ENCODE assay signal across 21 mouse cellular contexts in genomic region chr16:11793391-11793790, GRCm38 (mm10).
DNase-seq lines count a peak whose midpoint lies in the region; ATAC-seq lines count a peak whose summit lies in the region.
"Had no signal": no experiment of that assay in that cellular context is flagged by ENCODE, and none has a peak within 500 bp of the region (broad histone marks: within the 10 kb centered on the region; RNA-seq: fewer than 3 reads in every experiment).

No protein-coding gene starts in this region.

- no peaks in the 10 kb centered on the region for H3K9me3 ChIP-seq in midbrain, embryonic 11.5 days (ENCODE audit: control insufficient read depth, low read length)
- no peaks in the 10 kb centered on the region for H3K9me3 ChIP-seq in midbrain, embryonic 14.5 days (ENCODE audit: control insufficient read depth, low read length)
- H3K9me3 ChIP-seq in hindbrain, embryonic 16.5 days (ENCODE audit: control insufficient read depth, low read length), result no peaks in the 10 kb centered on the region
- H3K9me3 ChIP-seq: embryonic facial prominence, embryonic 12.5 days; forebrain, embryonic 13.5 days; forebrain, embryonic 15.5 days; G1E had no signal

- no peaks in the 10 kb centered on the region for H3K27me3 ChIP-seq in midbrain, embryonic 11.5 days (ENCODE audit: control insufficient read depth, insufficient read depth, low read length)
- H3K27me3 ChIP-seq in midbrain, embryonic 14.5 days (ENCODE audit: control insufficient read depth, insufficient read depth, low read length), result no peaks in the 10 kb centered on the region
- no peaks in the 10 kb centered on the region for H3K27me3 ChIP-seq in hindbrain, embryonic 16.5 days (replicated peaks; ENCODE audit: control insufficient read depth, insufficient read depth, low read length)
- H3K27me3 ChIP-seq: CH12.LX; embryonic facial prominence, embryonic 12.5 days; forebrain, embryonic 13.5 days; forebrain, embryonic 15.5 days had no signal

- no peak for ATAC-seq in midbrain, embryonic 11.5 days (ENCODE audit: low FRiP score)
- ATAC-seq in midbrain, embryonic 14.5 days (ENCODE audit: low FRiP score, low TSS enrichment), result no peak
- ATAC-seq in hindbrain, embryonic 16.5 days, result no peak
- ATAC-seq: activated CD4-positive, CD25-positive, alpha-beta regulatory T cell, adult 4 months; CD4-positive, CD25-positive, alpha-beta regulatory T cell, adult 4 months; forebrain, embryonic 13.5 days; forebrain, embryonic 15.5 days; forebrain, postnatal 0 days had no signal

- H3K4me3 ChIP-seq in midbrain, embryonic 11.5 days (ENCODE audit: low read depth, low read length), result no peak overlapping the region
- H3K4me3 ChIP-seq in midbrain, embryonic 14.5 days (replicated peaks; ENCODE audit: low read depth, low read length), result no peak overlapping the region
- no peak overlapping the region for H3K4me3 ChIP-seq in hindbrain, embryonic 16.5 days (ENCODE audit: low read length)
- H3K4me3 ChIP-seq: embryonic facial prominence, embryonic 10.5 days; embryonic facial prominence, embryonic 12.5 days; forebrain, embryonic 13.5 days; forebrain, embryonic 15.5 days had no signal

- peak; percentile 54 for DNase-seq in midbrain, embryonic 11.5 days (ENCODE audit: low spot score, missing footprints)
- DNase-seq in midbrain, embryonic 14.5 days, result no peak
- DNase-seq in retina, embryonic 14.5 days (ENCODE audit: low spot score), result peak; percentile 51
- DNase-seq in right cerebral cortex, postnatal 36 days (ENCODE audit: low spot score in 2 of 2), result no peak
- DNase-seq: adrenal gland, adult 8-10 months; adrenal gland, postnatal 14 days; adrenal gland, postnatal 36 days; cerebellum, adult 11-12 months; cerebellum, adult 2 months; cerebellum, adult 9-10 months; cerebellum, postnatal 25 days; forebrain, postnatal 0 days had no signal

- no peak overlapping the region for H3K4me2 ChIP-seq in midbrain, embryonic 11.5 days
- H3K4me2 ChIP-seq in midbrain, embryonic 14.5 days (ENCODE audit: low read length), result no peak overlapping the region
- no peak overlapping the region for H3K4me2 ChIP-seq in hindbrain, embryonic 16.5 days (ENCODE audit: low read length)
- H3K4me2 ChIP-seq: embryonic facial prominence, embryonic 12.5 days; forebrain, embryonic 13.5 days; forebrain, embryonic 15.5 days had no signal

- WGBS in midbrain, embryonic 11.5 days, result 31% methylated on average over 2 of the region's 2 CpGs
- WGBS in midbrain, embryonic 14.5 days, result 31% methylated on average over 2 of the region's 2 CpGs
- 31% methylated on average over 2 of the region's 2 CpGs for WGBS in hindbrain, embryonic 16.5 days

- no peaks in the 10 kb centered on the region for H3K4me1 ChIP-seq in midbrain, embryonic 11.5 days (ENCODE audit: control insufficient read depth, insufficient read depth, low read length)
- no peaks in the 10 kb centered on the region for H3K4me1 ChIP-seq in midbrain, embryonic 14.5 days (ENCODE audit: control insufficient read depth, insufficient read depth, low read length)
- H3K4me1 ChIP-seq in hindbrain, embryonic 16.5 days (ENCODE audit: control insufficient read depth, insufficient read depth, low read depth, low read length), result no peaks in the 10 kb centered on the region
- H3K4me1 ChIP-seq: embryonic facial prominence, embryonic 12.5 days; forebrain, embryonic 13.5 days; forebrain, embryonic 15.5 days had no signal

- no peaks in the 10 kb centered on the region for H3K36me3 ChIP-seq in midbrain, embryonic 11.5 days (ENCODE audit: control insufficient read depth, insufficient read depth, low read length)
- no peaks in the 10 kb centered on the region for H3K36me3 ChIP-seq in midbrain, embryonic 14.5 days (ENCODE audit: control insufficient read depth, insufficient read depth, low read length)
- H3K36me3 ChIP-seq in hindbrain, embryonic 16.5 days (ENCODE audit: control insufficient read depth, insufficient read depth, low read length), result no peaks in the 10 kb centered on the region
- H3K36me3 ChIP-seq: embryonic facial prominence, embryonic 10.5 days; embryonic facial prominence, embryonic 12.5 days; forebrain, embryonic 15.5 days; G1E had no signal

- H3K27ac ChIP-seq in midbrain, embryonic 11.5 days (ENCODE audit: low read depth, low read length), result no peak overlapping the region
- no peak overlapping the region for H3K27ac ChIP-seq in midbrain, embryonic 14.5 days (replicated peaks; ENCODE audit: low read depth, low read length)
- H3K27ac ChIP-seq in hindbrain, embryonic 16.5 days (ENCODE audit: low read depth, low read length), result no peak overlapping the region
- H3K27ac ChIP-seq: embryonic facial prominence, embryonic 10.5 days; embryonic facial prominence, embryonic 12.5 days; forebrain, embryonic 13.5 days; forebrain, embryonic 15.5 days had no signal

- no peak overlapping the region for H3K9ac ChIP-seq in midbrain, embryonic 11.5 days (ENCODE audit: low read length)
- no peak overlapping the region for H3K9ac ChIP-seq in midbrain, embryonic 14.5 days (replicated peaks; ENCODE audit: low read length)
- H3K9ac ChIP-seq in hindbrain, embryonic 16.5 days (ENCODE audit: low read depth, low read length), result no peak overlapping the region
- H3K9ac ChIP-seq: embryonic facial prominence, embryonic 12.5 days; forebrain, embryonic 13.5 days; forebrain, embryonic 15.5 days; forebrain, postnatal 0 days had no signal

Comparison
In these comparisons a context has a peak if more than half of its experiments do, and no peak if none do; other contexts are left out.
1. DNase-seq: peak in midbrain, embryonic 11.5 days (single experiment) and retina, embryonic 14.5 days (single experiment); none in midbrain, embryonic 14.5 days (single experiment) and right cerebral cortex, postnatal 36 days (0 of 2).